Mouse (Mus musculus): Measurements from ENCODE around the gene Cyp4b1. TPM values are rescaled to one million over a fixed set of nuclear protein-coding genes. Genes with fewer than 3 reads are reported as not detected.
A peak's percentile ranks its signal among the peaks of the same experiment; 100 is the strongest.
"Not testable (repeated sequence)": the region's sequence is repeated elsewhere in the genome, so short reads cannot be mapped to it uniquely, and the experiment has no call there.

Gene Cyp4b1
- 10 to 100 TPM; 19.1 to 26.5 TPM for total RNA-seq (2021)
- long read RNA-seq, experiment 1, transcript Cyp4b1-201 (12 exons, 1,892 nt): major isoform, 52 of 63 reads
- long read RNA-seq, experiment 1, partial matches to known transcripts: 5 of 63 reads
- long read RNA-seq, experiment 1, other reads (novel, unspliced or antisense): 6 of 63 reads
- long read RNA-seq, experiment 2, transcript Cyp4b1-201 (12 exons, 1,892 nt): major isoform, 17 of 19 reads
- long read RNA-seq, experiment 2, partial matches to known transcripts: 0 of 19 reads
- long read RNA-seq, experiment 2, other reads (novel, unspliced or antisense): 2 of 19 reads

DNA sequence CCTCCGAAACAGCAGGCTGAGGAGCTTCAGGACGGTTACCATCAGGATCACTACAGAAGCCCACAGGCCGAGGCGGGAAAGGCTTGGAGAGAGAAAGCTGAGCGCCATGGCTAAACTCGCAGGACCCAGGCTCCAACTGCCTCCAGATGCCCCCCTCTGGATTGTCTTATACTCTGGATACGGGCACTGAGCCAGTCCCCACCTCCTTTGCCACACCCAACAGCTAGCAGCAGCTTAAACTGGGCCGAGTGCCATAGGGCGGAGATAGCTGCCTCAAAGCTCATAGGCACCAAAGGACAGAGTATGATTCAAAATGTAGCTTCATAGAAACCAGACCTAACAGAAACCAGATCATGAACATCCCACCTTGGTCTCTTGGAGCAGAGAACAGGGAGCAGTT, at the start of gene Cyp4b1:
Gene Cyp4b1 (minus strand): TSS at position 144 of the 400 bp plus-strand sequence.
- DNase-seq: peak; percentile 77

GRCm38 (mm10) chr4:115686299-115686698, 38.8 kb upstream of the Cyp4b1 start:
- DNase-seq: peak; percentile 34

DNA sequence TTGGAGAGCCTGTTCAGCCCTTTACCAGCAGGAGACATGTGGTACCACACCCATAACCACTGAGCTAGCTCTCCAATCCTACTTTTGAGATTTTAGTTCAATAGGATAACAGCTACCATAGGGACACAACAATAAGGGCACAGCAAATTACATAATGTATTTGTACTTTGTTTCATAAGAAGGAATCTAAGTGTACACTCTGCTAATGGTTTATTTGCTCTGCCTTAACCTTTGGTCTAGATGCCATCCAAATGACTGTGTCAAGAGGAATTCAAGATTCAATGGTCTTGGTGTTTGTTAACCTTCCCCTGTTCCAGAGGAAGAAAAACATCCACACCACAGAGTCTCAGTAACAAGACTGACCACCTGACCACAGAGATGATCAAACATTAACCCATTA, 11.7 kb upstream of the Cyp4b1 start:
- no peak for DNase-seq

DNA sequence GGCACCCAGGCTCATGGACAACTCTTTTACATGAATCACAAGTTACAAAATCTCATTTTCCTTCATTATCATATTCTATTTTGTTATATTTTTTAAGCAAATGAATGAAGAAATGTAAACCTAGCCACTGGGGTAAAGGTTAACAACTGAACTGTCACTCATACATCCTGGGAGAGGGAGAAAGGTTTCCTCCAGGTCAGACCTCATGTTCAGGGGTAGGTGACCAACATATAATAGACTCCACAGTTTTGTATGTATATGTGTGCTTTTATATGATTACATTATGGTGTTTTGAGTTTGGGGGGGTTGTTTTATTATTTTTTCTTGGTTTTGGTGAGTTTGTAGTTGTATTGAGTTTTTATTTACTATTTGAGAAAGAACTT, 10.3 kb upstream of the Cyp4b1 start:
- no peak for DNase-seq

- peak; percentile 59 for DNase-seq
These were observed 9.8 kb upstream of the Cyp4b1 start for GRCm38 (mm10) chr4:115657104-115657866.

- not testable (repeated sequence) for DNase-seq
These were observed 9.0 kb upstream of the Cyp4b1 start for GRCm38 (mm10) chr4:115656535-115656922.

- DNase-seq: not testable (repeated sequence)
These were observed 8.5 kb upstream of the Cyp4b1 start for GRCm38 (mm10) chr4:115655841-115656534.

- DNase-seq: no peak
These were observed 3.3 kb upstream of the Cyp4b1 start for GRCm38 (mm10) chr4:115650866-115651265.

- DNase-seq: peak; percentile 39
These were observed 1.8 kb upstream of the Cyp4b1 start for GRCm38 (mm10) chr4:115649344-115649743.

DNA sequence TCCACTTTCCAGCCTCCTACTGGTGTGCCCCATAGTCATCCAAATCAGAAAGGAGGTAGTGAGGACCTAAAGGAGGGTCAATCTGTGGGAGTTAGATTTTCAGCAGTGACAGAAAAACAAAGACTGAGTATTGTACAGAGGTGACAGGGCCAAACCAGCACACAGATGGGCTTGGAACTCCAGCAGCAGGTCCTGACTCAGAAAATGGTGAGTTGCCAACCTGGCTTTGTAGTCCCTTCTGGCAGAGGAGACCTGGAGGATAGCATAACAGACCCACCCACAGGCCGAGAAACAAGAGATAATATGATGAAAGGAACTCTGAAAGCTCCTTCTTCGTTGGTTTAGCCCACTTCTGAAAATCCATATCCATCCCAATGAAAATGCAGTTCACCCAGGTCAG, 1.2 kb upstream of the Cyp4b1 start:
- no peak for DNase-seq

GRCm38 (mm10) chr4:115645371-115645770, 2.2 kb downstream of the Cyp4b1 start:
- DNase-seq: peak; percentile 61

- no peak for DNase-seq
These were observed 4.4 kb downstream of the Cyp4b1 start for GRCm38 (mm10) chr4:115642967-115643754.

DNA sequence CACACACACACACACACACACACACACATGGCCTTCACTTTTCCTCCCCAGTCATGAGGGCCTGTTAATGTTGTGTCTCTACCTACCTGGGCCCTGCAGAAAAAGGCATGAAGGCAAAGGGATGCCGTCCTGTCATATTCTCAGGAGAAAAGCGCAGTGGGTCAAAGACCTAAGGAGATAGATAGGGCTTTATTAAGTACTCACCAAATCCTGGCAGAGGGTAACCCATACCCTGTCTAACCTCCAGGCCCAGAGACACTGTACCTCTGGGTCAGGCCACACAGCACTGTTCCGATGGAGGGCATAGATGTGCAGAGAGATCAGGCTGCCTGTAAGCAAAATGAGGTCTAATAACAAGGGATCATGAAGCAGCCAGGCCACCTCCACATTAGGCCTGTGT, 22.0 kb downstream of the Cyp4b1 start:
- DNase-seq: not testable (repeated sequence)

DNA sequence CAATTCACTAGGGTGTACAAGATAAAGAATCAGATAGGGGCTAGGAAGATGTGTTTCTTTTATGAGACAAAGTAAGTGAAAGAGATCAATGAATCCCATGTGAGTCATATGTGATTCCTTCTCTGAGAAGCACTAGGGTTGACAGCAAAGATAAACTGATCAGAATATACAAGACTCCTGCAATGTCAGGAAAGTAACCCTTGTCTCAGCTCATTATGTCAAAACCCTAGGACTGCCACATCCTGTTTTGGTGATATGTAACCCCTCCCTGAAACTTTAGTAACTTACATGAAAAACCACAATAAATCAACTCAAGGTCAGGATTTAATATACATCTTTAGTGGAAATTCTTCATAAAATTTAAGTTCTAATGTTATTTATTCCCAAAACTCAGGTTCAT, 33.5 kb downstream of the Cyp4b1 start:
- DNase-seq: no peak

GRCm38 (mm10) chr4:115600611-115601010, 46.9 kb downstream of the Cyp4b1 start, which contains the start of gene Cyp4a32:
Cyp4a32 (plus strand) TSS chr4:115600969.
- not testable (repeated sequence) for DNase-seq

DNA sequence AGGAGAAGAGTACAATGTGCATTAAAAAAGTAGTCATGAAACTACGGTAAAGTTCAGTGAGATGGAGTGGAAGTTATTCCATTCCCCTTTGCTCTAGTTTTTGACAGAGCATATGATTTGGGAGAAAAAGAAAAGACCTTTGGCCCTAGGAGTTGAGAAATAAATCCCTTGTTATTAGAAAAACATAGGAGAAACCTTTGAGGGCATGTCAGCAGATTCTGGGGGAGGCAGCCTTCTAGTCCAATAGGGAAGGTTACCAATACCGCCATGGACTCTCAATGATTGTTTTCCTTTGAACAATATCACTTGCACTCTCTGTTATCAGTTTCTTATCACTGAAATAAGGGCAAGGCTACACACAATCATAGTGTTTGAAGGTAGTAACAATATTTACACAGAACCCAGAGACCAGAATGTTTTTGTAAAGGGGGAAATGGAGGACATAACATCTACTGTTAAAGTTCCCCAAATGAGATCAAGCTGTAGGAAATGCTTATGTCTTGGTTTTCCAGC, 50.6 kb downstream of the Cyp4b1 start:
- DNase-seq: no peak

GRCm38 (mm10) chr4:115596357-115596756, 51.2 kb downstream of the Cyp4b1 start:
- no peak for DNase-seq

GRCm38 (mm10) chr4:115583036-115583435, 64.5 kb downstream of the Cyp4b1 start:
- no peak for DNase-seq

DNA sequence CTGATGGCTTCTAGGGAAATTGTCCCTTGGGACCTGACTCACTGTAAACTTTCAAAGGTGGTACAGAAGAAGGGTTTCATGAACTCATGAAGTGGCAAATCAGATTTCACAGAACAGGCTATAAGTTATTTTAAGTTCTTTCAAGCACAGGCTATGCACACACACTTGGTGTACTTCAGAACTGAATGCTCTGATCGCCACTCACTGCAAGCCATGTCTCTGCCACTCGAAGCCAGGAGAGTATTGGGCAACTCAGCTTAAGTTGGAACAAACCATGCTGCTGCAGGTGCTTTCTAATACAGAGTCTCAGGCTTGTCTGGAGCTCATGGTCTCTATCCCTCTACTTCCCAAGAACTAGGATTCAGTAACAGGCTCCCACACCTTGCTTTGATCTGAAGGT, 71.7 kb downstream of the Cyp4b1 start:
- DNase-seq: peak; percentile 25

- DNase-seq: no peak
These were observed 72.3 kb downstream of the Cyp4b1 start for GRCm38 (mm10) chr4:115575255-115575654.

All from adrenal gland, postnatal 10 days (tissue).